Mouse (Mus musculus) layer of hippocampus, postnatal 14 days (tissue): ENCODE data around the gene Palm. TPM values are rescaled to one million over a fixed set of nuclear protein-coding genes. Genes with fewer than 3 reads are reported as not detected.
"Not testable (repeated sequence)": the region's sequence is repeated elsewhere in the genome, so short reads cannot be mapped to it uniquely, and the experiment has no call there.

ENCODE experiments used
- DNase-seq, 2 experiments: peaks; one replicate each; pipeline ENCODE4 v3.0.0; 2021 to 2022; ENCODE audit warnings: low spot score in 2 of 2, mixed read lengths in 1 of 2
- long read RNA-seq, 2 experiments: library from polyadenylated mRNA; stranded (forward); transcript quantifications; one replicate each; pipeline ENCODE4 v2.0.0; 2021
- total RNA-seq, 2 experiments: library from RNA; stranded (reverse); gene quantifications; 2 replicates each; pipeline ENCODE4 v1.2.3; 2021

Palm gene
- total RNA-seq, result 100 to 1,000 TPM; 356 to 379 TPM
- long read RNA-seq, experiment 1, transcript Palm-201 (9 exons, 2,651 nt), result minor isoform, 9 of 363 reads
- long read RNA-seq, experiment 1, transcript Palm-202 (8 exons, 2,519 nt), result major isoform, 312 of 363 reads
- long read RNA-seq, experiment 1, partial matches to known transcripts, result 28 of 363 reads
- long read RNA-seq, experiment 1, other reads (novel, unspliced or antisense), result 14 of 363 reads
- long read RNA-seq, experiment 2, transcript Palm-201 (9 exons, 2,651 nt), result minor isoform, 13 of 394 reads
- long read RNA-seq, experiment 2, transcript Palm-202 (8 exons, 2,519 nt), result major isoform, 299 of 394 reads
- long read RNA-seq, experiment 2, partial matches to known transcripts, result 55 of 394 reads
- long read RNA-seq, experiment 2, other reads (novel, unspliced or antisense), result 27 of 394 reads

DNA sequence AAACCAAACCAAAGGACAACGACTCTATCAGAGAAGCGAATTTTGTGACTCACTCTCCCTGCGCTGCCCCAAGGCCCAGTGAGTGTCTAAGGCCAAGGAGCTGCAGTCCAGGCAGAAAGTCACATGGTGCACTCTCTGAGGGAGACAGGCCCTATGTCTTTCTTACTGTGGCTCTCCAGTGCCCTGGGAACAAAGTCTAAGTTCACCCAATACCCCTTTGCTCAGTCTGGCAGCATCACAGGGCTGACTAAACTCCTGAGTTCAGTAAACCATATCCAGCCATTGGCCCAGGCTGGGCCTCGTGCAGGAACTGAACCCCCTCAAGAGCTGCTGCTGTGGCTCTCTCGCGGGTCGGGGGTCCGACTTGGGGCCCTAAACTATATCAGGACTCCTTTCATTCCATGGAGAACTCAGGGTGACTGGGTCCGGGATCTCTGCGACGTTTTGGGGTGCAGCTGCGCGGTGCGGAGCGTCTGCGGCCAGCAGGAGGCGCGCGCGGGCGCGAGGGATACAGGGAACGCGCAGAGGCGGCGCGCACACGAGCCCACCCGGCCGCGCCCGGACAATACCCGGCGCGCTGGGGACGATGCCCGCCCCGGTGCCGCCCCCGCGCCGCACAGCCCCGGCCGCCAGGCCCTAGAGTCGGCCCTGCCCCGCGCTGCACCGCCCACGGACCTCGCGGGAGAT is at the start of gene Palm:
TSS of gene Palm (plus strand) at position 522 of the 687 bp plus-strand sequence.
- DNase-seq, result peak; percentile 82 to 85

DNA sequence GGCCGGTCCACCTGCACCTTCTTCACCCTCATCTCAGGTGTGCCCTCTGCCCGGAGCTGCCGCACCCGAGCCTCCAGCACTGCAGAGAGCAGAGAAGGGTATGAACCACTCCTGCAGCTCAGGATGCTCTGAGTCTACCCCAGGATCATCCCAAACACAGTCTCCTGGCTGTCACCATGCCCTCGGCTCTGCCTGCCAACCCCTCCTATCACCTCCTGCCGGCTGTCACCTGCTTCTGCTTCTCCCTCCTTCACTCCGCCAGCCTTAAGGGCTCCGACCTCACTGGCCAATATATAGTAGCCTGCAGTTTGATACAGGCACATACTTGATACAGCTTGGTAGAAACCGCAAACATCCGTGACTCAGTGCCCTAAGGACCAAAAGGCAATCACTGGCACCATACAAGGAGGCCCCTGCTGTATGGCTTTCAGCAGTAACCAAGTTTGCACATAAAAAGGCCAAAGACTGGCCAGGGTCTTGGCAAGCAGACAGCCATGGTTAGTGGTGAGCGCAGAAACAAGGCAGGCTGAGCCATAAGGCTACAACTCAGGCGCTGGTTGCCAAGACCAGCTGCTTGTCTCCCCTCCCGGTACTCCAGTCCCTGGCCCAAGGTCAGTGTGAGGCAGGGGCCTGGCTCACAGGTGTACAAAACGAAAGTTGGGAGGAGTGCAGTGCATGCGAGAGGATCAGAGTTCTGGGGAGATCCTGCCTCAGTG is 49.6 kb upstream of the Palm start:
- no peak for DNase-seq

DNA sequence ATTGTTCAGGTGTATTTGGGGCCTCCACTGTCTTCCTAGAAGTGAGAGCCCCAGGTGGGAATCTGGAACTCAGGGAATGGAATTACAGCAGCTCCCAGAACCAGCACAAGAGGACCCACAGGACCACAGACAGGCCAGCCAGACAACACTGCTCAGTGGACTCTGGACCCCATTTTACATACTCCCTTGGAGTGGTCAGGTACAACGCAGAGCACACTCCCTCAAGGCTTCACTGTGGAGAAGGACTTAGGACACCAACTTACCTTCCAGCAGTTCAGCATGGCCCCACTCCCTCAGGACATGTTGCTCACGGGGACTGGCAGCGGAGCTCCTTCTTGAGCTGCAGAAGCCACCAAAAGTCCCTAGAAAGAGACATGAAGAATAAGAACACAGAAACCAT is 48.0 kb upstream of the Palm start:
- no peak for DNase-seq

DNA sequence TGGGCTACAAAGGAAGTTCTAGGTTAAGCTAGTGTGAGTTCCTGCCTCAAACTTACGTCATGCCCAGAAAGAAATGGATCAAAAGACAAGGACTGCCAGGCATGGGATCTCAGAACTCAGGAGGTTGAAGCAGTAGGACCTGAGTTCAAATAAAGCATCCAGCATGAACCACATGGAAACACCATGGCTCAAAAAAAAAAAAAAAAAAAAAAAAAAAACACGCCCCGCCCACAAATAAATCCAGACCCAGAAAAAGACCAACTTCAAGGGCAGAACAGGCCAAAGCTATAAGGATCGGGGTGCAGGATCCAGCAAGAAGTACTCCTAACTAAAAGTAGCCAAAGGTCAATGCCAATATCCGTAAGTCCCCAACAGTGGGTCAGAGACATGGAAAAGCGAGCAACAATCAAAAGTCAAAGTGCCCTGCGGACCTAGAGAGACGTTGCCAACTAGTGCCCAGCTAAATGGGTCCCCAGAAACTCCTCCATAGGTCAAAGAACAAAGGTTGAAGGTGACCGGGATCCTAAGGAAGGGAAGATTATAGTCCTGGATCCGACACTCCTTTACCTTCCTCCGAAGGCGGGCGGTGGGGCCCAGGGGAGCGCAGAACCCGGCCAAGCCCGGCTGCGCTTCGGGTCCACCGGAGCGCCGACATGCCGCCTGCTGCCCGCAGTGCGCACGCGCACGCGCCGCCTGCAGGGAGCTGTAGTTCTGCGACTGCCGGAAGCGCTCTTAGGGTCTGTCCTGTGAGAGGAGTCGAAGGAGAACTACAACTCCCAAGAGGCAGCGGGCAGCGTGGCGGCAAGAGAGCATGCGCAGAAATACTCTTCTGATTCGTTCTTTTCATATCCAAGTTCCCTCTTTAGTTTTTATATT is 47.2 kb upstream of the Palm start, which contains the start of gene Polrmt:
TSS of gene Polrmt (minus strand) at position 684 of the 876 bp plus-strand sequence.
- DNase-seq, result peak; percentile 93 to 99

DNA sequence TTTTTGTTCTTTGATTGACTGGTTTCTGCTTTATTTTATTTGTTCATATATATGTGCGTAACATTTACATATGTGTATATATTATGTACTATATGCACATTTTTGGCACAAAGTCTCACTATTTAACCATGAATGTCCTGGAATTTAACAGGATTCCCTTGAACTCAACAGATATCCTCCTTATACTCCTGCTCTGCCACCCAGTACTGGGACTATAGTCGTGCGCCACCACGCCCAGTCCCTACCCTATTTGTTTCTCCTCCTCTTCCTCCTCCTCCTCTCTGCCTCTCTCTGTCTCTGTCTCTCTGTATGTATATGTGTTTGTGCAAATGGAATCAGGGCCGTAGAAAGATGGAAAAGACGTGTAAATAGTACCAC is 46.6 kb upstream of the Palm start:
- DNase-seq, result no peak

DNA sequence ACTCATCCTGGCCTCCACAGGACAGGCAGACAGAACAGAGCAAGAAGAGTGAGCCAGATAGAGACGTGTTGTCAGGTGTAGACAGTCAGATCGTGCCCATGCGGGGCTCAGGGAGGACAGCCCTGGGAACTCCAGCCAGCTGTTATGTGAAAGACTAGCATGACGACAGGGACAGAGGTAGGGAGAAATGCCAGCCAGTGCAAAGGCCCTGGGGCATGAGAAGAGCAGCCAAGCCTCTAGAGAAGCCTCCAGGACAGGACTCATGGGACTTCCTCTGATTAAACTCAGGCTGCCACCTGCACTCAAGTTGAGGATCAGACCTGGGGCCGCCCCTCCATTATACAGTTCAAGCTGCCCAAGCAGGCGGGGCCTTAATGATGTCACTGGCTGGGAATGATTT is 44.9 kb upstream of the Palm start:
- DNase-seq, result no peak

DNA sequence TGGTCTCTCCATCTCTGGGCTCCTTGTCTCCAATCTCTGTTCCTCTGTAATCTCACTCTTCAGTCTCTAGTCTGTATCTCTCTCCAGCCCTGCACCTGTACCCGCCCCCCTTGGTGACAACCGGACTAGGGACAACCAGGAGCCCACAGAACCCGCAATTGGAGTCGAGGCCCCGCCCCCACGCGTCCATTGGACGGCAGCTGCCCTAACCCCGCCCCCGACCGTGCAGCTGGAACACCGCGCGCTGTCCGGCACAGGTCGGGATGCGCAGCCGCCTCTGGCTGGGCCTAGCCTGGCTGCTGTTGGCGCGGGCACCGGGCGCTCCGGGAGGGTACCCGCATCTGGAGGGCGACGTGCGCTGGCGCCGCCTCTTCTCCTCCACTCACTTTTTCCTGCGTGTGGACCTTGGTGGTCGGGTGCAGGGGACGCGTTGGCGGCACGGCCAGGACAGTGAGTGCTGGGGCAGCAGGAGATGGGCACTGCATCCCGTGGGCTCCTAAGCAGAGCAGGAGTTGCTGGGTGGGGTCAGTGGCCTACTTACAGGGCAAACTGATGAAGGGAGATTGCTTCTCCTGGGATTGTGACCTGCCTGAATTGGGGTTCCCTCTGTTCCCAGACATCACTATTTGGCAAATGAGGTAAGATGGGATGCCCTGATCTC is 38.4 kb upstream of the Palm start, which contains the start of gene Fgf22:
TSS of gene Fgf22 (plus strand) at position 221 of the 661 bp plus-strand sequence.
- DNase-seq, result peak in 1 of 2 experiments; percentile 57

DNA sequence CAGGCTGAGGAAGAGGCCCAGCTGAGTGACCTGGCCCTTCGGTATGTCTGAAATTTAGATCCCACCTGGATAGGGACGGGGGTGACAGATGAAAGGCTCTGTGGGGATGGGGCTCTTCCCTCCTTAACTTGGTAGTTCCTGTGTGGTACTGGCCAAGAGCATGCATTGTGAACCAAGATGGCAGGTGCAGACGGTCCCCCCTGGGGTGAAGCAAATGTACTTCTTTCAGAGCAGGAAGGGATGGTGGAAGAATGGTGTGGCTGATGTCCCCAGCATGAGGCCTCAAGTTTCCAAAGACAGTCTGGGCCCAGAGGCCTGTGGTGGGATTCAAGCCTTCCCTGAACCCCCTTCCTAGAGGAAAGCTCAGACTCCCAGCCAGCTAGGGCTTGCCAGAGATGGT is 37.5 kb upstream of the Palm start:
- DNase-seq, result no peak

DNA sequence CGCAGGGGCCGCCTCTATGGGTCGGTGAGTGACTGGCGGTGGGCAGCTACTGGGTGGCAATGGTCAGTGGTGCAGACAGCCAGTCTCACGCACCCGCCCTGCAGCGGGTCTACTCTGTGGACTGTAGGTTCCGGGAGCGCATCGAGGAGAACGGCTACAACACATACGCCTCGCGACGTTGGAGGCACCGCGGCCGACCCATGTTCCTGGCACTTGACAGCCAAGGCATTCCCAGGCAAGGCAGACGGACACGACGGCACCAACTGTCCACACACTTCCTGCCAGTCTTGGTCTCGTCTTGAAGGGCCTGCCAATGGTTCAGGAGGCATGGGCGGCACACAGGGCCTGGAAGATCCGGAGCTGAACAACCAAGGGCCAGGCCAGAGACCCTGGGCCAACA is 36.7 kb upstream of the Palm start:
- no peak for DNase-seq

DNA sequence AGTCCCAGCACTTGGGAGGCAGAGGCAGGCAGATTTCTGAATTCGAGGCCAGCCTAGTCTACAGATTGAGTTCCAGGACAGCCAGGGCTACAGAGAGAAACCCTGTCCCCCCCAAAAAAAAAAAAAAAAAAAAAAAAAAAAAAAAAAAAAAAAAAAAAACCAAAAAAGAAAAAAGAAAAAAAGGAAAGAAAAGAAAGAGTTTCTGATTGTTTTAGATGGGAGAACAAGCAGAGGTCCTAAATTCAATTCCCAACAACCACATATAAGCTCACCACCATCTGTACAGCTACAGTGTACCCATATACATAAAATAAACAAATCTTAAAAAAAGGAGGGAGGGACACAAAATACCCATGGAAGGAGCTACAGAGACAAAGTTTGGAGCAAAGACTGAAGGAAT is 33.7 kb upstream of the Palm start:
- not testable (repeated sequence) for DNase-seq

DNA sequence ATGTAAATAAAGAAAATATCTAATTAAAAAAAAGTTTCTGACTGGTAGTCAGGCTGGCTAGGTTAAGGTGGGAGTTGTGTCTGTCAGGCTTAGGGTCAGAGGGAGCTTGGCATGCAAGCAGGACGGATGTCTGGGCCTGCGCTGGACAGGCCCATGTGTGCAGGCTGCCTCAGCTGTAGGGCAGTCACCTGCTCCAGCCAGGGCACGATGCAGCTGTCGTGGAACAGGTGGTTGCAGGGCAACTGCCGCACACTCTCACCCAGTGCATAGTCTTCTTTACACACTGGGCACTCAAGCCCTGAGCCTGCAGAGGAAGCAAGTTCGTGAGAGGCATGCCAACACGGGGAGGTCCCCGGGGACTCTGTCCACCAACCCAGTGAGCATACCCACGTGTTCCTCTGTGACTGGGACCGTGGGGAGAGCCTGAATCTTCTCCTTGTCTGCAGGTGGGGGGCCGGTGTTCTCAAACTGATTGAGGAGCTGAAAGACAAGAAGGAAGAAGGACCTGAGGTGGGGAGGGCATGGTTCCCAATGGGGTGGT is 32.7 kb upstream of the Palm start:
- no peak for DNase-seq

DNA sequence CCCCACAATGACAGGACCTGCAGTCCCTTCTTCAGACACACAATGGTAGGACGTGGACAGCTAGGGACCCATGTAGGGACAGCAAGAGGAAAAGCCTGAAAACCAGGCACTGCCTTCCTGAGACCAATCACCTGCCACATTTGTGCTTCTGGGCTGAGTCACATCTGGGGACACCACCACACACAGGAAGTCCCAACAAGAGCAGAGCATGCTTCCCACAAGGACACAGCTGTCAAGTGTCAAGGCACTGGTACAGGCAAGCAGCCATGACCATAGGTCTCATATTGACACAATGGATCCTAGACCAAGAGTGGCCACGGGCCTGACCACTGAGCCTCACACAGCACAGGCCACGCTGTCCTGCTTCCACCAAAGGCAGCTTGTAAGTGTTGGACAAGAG is 30.5 kb upstream of the Palm start:
- no peak for DNase-seq

DNA sequence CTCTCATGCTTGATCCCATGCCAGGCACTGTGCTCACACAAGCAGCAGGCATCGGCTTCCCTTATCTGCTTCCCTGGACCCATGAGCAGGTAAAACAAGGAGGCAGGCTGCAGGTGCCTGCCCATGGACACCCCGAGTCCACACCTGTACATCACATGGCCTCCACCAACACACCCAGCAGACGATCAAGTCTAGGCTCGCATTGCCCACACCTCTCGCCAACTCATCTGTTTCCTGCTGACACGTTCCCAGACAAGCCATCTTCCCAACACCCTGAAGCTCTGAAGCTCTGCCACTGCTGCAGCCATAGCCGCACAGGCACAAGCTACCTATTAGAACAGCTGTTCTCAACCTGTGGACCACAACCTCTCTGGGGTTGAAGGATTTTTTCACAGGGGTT is 29.1 kb upstream of the Palm start:
- DNase-seq, result no peak

DNA sequence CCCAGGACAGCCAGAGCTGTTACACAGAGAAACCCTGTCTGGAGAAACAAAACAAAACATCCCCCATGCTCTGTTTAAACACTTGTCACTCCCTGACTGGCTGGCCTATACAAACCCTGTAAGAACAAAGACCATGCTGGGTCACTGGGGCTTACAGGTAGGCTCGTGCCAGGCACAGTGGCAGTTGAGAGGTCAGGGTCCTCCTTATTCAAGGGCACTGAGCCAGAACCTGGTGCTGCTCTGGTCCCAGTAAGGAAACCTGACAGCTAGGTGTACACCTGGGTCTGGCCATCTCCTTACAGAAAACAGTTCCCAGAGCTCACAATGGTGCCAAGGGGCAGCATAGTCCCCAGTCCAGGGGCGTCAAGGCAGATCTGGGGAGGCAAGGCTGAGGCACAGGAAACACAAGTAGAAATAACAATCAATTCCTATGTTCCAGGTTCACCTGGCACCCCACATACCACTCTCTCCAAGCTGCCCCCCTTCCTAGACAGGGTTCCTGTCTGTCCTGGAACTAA is 28.1 kb upstream of the Palm start:
- no peak for DNase-seq

DNA sequence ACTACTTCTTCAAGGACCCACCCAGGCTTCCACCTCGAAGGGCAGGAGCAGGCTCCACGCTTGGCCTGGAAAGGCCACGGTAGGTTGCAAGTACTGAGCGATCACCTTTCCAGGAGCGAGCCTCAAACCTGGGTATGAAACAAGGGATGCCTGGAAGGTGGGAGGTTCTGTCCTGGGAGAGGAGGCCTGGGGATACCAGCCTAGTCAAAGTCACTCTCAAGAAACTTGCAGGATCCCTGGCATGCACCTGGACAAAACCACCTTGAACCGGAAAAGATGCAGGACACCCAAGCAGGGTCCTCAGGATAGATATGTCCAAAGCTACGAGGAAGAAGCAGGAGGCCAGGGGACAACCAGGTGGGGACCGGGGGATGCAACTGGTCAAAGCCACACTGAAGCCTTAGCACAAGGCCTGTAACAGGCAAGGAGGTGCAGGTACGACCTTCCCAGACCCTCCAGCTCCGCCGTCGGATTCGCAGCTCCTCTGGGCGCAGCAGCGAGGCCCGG is 27.3 kb upstream of the Palm start:
- peak in 1 of 2 experiments; percentile 26 for DNase-seq

DNA sequence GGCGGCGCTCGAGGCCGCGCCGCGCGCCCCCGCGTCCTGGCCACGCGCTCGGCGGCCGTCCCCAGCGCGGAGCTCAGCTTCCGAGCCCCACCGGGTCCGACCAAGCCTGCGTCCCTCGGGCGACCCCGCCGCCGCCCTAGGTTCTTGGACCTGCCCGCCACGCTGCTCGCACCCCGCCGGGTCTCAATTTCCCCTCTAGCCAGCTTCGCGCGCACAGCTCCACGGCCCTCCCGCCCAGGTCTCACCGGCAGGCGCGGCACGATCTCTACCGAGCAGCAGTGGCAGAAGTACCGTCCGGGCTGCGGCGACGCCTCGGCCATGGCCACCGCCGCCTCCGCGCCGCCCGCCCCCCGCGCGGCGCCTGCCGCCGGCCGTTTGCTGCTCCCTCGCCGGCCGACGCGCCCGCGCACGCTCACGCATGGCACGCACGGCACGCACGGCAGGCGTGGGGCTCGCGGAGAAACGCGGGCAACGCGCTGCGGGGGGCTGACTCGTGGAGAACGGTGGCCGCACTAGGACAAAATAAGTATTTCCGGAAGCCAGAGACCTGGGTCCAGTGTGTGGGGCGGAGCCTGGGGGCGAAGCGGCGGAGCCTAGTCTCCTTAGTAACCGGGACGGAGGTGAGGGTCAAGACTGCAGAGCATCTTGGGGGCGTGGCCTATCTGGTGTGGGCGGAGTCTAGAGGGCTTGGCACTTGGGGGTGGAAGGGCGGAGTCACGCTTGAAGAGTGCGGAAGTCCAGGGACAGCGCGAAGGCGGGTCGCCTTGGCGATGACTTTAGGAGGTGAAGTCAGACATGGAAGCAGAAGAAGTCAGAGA is 26.7 kb upstream of the Palm start, which contains the start of gene Rnf126:
TSS of gene Rnf126 (minus strand) at position 445 of the 818 bp plus-strand sequence.
- peak; percentile 99 for DNase-seq

DNA sequence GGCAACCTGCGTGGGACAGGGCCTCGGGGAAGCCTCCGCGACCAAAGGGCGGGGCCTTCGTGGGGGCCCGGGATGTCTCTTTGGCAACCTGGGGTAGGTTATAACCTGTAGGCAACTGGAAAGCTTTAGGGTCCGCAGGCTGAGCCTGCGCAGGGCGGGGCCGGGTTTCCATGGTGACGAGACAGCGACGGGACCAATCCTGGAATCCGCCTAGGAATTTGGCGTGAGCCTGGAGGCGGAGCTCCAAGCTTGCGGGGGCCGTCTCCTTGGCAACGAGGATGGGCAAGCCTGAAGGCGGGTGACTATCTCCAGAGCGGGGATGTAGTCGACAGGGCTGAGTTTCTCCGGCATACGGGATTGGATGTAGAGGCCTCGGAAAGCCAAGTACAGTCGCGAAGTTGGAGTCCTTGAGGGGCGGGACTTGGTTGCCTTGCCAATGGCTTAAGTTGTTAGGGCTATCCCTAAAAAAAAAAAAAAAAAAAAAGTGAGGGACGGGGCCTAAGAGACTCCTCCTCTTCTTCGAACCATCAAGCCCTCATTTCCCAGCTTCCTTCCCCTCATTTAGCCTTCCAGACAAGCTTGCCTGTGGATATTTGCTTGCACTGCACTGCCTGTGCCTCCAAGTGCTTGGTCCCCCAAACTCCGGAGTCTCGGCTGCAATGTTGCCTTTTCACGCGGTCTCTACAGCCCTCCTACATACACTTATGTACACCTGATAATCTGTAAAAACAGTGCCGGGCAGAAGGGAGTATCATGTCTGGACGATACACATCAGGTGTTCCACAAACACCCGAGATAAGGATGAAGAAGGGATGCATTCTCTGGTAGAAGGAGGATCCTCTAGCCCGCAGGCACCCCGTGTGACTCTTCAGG is 25.8 kb upstream of the Palm start:
- peak; percentile 89 to 97 for DNase-seq

DNA sequence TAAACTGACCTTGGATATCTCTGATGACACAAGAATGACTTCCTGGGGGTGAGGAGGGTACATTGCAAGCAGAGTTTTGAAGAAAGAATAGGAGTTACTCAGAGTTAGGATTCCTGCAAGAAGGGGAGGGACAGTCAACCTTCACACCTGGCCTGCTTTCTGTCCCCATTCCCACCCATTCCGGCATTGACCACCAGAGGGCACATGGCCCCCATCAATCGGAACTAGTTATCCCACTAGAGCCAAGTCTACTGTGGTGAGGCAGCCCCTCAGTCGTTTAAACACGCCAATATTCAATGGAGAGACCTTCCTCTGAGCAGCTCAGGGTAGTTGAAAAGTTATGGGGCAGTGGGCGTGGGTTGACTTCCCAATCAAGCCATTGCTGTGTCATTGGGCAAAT is 25.0 kb upstream of the Palm start:
- DNase-seq, result peak; percentile 78 to 81
